Mouse (Mus musculus): ENCODE results near the gene Ehd4. TPM values are rescaled to one million over a fixed set of nuclear protein-coding genes. Genes with fewer than 3 reads are reported as not detected.

The Ehd4 gene
- polyA plus RNA-seq, 1 experiment: 101 TPM

- Histone ChIP-seq H3K27me3 (ENCODE audit: control insufficient read depth, insufficient read depth, insufficient read length) (no peaks in the 10 kb centered on the region), H3K79me2 (ENCODE audit: control insufficient read depth, insufficient read depth) (peaks cover 40% of the 10 kb centered on the region), H3K4me3 (no peak overlapping the region), H3ac (ENCODE audit: control insufficient read depth, insufficient read length) (no peak overlapping the region), H3K36me3 (ENCODE audit: control insufficient read depth, insufficient read depth) (peaks cover 5% of the 10 kb centered on the region), H3K4me2 (ENCODE audit: low read depth) (peak overlapping the region; percentile 7)
- TF ChIP-seq MYOG (IDR thresholded peaks at IDR 0.05; ENCODE audit: control insufficient read depth in 1 of 3, insufficient read depth in 1 of 3, insufficient read length in 2 of 3, low read depth in 2 of 3) (peak in 1 of 3 experiments; percentile 20), TCF12 (IDR thresholded peaks at IDR 0.05; ENCODE audit: insufficient read depth, poor library complexity, severe bottlenecking) (no peak)
Measured at GRCm38 (mm10) chr2:120134453-120135075, 19.8 kb downstream of the Ehd4 start.

- H3K79me2 ChIP-seq (ENCODE audit: control insufficient read depth, insufficient read depth): peaks cover 22% of the 10 kb centered on the region
- H3ac ChIP-seq (ENCODE audit: control insufficient read depth, insufficient read length): no peak overlapping the region
- H3K36me3 ChIP-seq (ENCODE audit: control insufficient read depth, insufficient read depth): peaks cover 9% of the 10 kb centered on the region
- H3K4me3 ChIP-seq: no peak overlapping the region
- no peaks in the 10 kb centered on the region for H3K27me3 ChIP-seq (ENCODE audit: control insufficient read depth, insufficient read depth, insufficient read length)
- TF ChIP-seq USF1 (IDR thresholded peaks at IDR 0.05; ENCODE audit: low read depth) (no peak), CEBPB (IDR thresholded peaks at IDR 0.05; ENCODE audit: insufficient read depth, poor library complexity, severe bottlenecking) (0 out of 2 replicates have a peak, but pooled peaks have one; percentile 10)
- peak overlapping the region; percentile 33 for H3K4me2 ChIP-seq (ENCODE audit: low read depth)
Measured at GRCm38 (mm10) chr2:120131881-120132280, 22.5 kb downstream of the Ehd4 start.

- H3ac ChIP-seq (ENCODE audit: control insufficient read depth, insufficient read length): no peak overlapping the region
- peaks cover 22% of the 10 kb centered on the region for H3K79me2 ChIP-seq (ENCODE audit: control insufficient read depth, insufficient read depth)
- H3K4me2 ChIP-seq (ENCODE audit: low read depth): peak overlapping the region; percentile 37
- no peaks in the 10 kb centered on the region for H3K27me3 ChIP-seq (ENCODE audit: control insufficient read depth, insufficient read depth, insufficient read length)
- peaks cover 12% of the 10 kb centered on the region for H3K36me3 ChIP-seq (ENCODE audit: control insufficient read depth, insufficient read depth)
- TF ChIP-seq REST (IDR thresholded peaks at IDR 0.05; ENCODE audit: insufficient read depth, insufficient read length) (no peak), POLR2A (IDR thresholded peaks at IDR 0.05; ENCODE audit: insufficient read length, low read depth) (no peak), MYOG (IDR thresholded peaks at IDR 0.05; ENCODE audit: control insufficient read depth in 1 of 3, insufficient read depth in 1 of 3, insufficient read length in 2 of 3, low read depth in 2 of 3) (peak in 1 of 3 experiments; percentile 41), MYOD1 (IDR thresholded peaks at IDR 0.05; ENCODE audit: control insufficient read depth in 1 of 3, insufficient read length in 2 of 3, low read depth in 2 of 3) (peak in 1 of 3 experiments; percentile 31), USF1 (IDR thresholded peaks at IDR 0.05; ENCODE audit: low read depth) (no peak)
- H3K4me3 ChIP-seq: no peak overlapping the region
Measured at GRCm38 (mm10) chr2:120129252-120129908, 25.0 kb downstream of the Ehd4 start.

- H3K27me3 ChIP-seq (ENCODE audit: control insufficient read depth, insufficient read depth, insufficient read length): no peaks in the 10 kb centered on the region
- no peak overlapping the region for H3K4me3 ChIP-seq
- no peak overlapping the region for H3ac ChIP-seq (ENCODE audit: control insufficient read depth, insufficient read length)
- H3K79me2 ChIP-seq (ENCODE audit: control insufficient read depth, insufficient read depth): peaks cover 15% of the 10 kb centered on the region
- peaks cover 12% of the 10 kb centered on the region for H3K36me3 ChIP-seq (ENCODE audit: control insufficient read depth, insufficient read depth)
- H3K4me2 ChIP-seq (ENCODE audit: low read depth): peak overlapping the region; percentile 39
- TF ChIP-seq CEBPB (IDR thresholded peaks at IDR 0.05; ENCODE audit: insufficient read depth, poor library complexity, severe bottlenecking) (no peak), POLR2A (IDR thresholded peaks at IDR 0.05; ENCODE audit: insufficient read length, low read depth) (no peak), USF1 (IDR thresholded peaks at IDR 0.05; ENCODE audit: low read depth) (no peak), MAX (IDR thresholded peaks at IDR 0.05; ENCODE audit: low read depth) (no peak), TCF12 (IDR thresholded peaks at IDR 0.05; ENCODE audit: insufficient read depth, poor library complexity, severe bottlenecking) (no peak), MYOG (IDR thresholded peaks at IDR 0.05; ENCODE audit: control insufficient read depth in 1 of 3, insufficient read depth in 1 of 3, insufficient read length in 2 of 3, low read depth in 2 of 3) (peak in 1 of 3 experiments; percentile 63), MYOD1 (IDR thresholded peaks at IDR 0.05; ENCODE audit: control insufficient read depth in 1 of 3, insufficient read length in 2 of 3, low read depth in 2 of 3) (peak in 1 of 3 experiments; percentile 24), TCF3 (IDR thresholded peaks at IDR 0.05; ENCODE audit: insufficient read length, low read depth) (no peak), REST (IDR thresholded peaks at IDR 0.05; ENCODE audit: insufficient read depth, insufficient read length) (no peak), E2F4 (IDR thresholded peaks at IDR 0.05; ENCODE audit: insufficient read depth) (no peak), SRF (IDR thresholded peaks at IDR 0.05; ENCODE audit: control insufficient read depth, insufficient read length, low read depth) (no peak)
Measured at GRCm38 (mm10) chr2:120128611-120129051, 25.8 kb downstream of the Ehd4 start.

- peak overlapping the region; percentile 39 for H3K4me2 ChIP-seq (ENCODE audit: low read depth)
- no peak for TF ChIP-seq E2F4 (IDR thresholded peaks at IDR 0.05; ENCODE audit: insufficient read depth)
- H3ac ChIP-seq (ENCODE audit: control insufficient read depth, insufficient read length): no peak overlapping the region
- peaks cover 12% of the 10 kb centered on the region for H3K36me3 ChIP-seq (ENCODE audit: control insufficient read depth, insufficient read depth)
- no peaks in the 10 kb centered on the region for H3K27me3 ChIP-seq (ENCODE audit: control insufficient read depth, insufficient read depth, insufficient read length)
- no peak overlapping the region for H3K4me3 ChIP-seq
- peaks cover 15% of the 10 kb centered on the region for H3K79me2 ChIP-seq (ENCODE audit: control insufficient read depth, insufficient read depth)
Measured at GRCm38 (mm10) chr2:120128011-120128410, 26.4 kb downstream of the Ehd4 start.

GRCm38 (mm10) chr2:120126901-120127300 is 27.5 kb downstream of the Ehd4 start:
- H3K4me3 ChIP-seq: no peak overlapping the region
- TF ChIP-seq TCF3 (IDR thresholded peaks at IDR 0.05; ENCODE audit: insufficient read length, low read depth) (no peak), MYOD1 (IDR thresholded peaks at IDR 0.05; ENCODE audit: control insufficient read depth in 1 of 3, insufficient read length in 2 of 3, low read depth in 2 of 3) (no peak), SRF (IDR thresholded peaks at IDR 0.05; ENCODE audit: control insufficient read depth, insufficient read length, low read depth) (no peak), CEBPB (IDR thresholded peaks at IDR 0.05; ENCODE audit: insufficient read depth, poor library complexity, severe bottlenecking) (no peak)

More at GRCm38 (mm10) chr2:120126901-120127300, 27.5 kb downstream of the Ehd4 start:
- H3K79me2 ChIP-seq (ENCODE audit: control insufficient read depth, insufficient read depth): peaks cover 9% of the 10 kb centered on the region
- peaks cover 12% of the 10 kb centered on the region for H3K36me3 ChIP-seq (ENCODE audit: control insufficient read depth, insufficient read depth)
- no peak overlapping the region for H3ac ChIP-seq (ENCODE audit: control insufficient read depth, insufficient read length)
- no peak overlapping the region for H3K4me2 ChIP-seq (ENCODE audit: low read depth)
- H3K27me3 ChIP-seq (ENCODE audit: control insufficient read depth, insufficient read depth, insufficient read length): no peaks in the 10 kb centered on the region

Data from myocyte (in vitro differentiated cells).